Mouse (Mus musculus): ENCODE results near the gene Fxyd3.

- TF ChIP-seq POLR2A (IDR thresholded peaks at IDR 0.05; ENCODE audit: insufficient read depth, low read depth, low read length) (no peak), CTCF (IDR thresholded peaks at IDR 0.05; ENCODE audit: insufficient read depth, low read depth, low read length) (no peak)
Measured at GRCm38 (mm10) chr7:31115587-31116043, 39.1 kb upstream of the Fxyd3 start.

Data from olfactory bulb, adult 2 months (tissue).